Mouse (Mus musculus) embryonic facial prominence, embryonic 10.5 days (tissue): ENCODE measurements around the gene Lgals4. TPM values are rescaled to one million over a fixed set of nuclear protein-coding genes. Genes with fewer than 3 reads are reported as not detected.
A peak's percentile ranks its signal among the peaks of the same experiment; 100 is the strongest.

Experiments used
- DNase-seq: peaks from one replicate; pipeline ENCODE4 v3.0.0-alpha.2; 2017; ENCODE audit warnings: low spot score
- H3K27ac ChIP-seq: fragments of 300-500 bp; sonication (generic); replicated peaks from 2 replicates; pipeline ENCODE4 v1.5.1; 2016; ENCODE audit warnings: mild to moderate bottlenecking
- H3K27me3 ChIP-seq: fragments of 300-500 bp; sonication (generic); replicated peaks from 2 replicates; pipeline ENCODE4 v1.6.1; 2016; ENCODE audit warnings: low read depth, mild to moderate bottlenecking; ENCODE audit not compliant: poor library complexity, severe bottlenecking
- H3K36me3 ChIP-seq: fragments of 300-500 bp; sonication (generic); replicated peaks from 2 replicates; pipeline ENCODE4 v1.6.1; 2016; ENCODE audit warnings: mild to moderate bottlenecking, moderate library complexity
- H3K4me1 ChIP-seq: fragments of 300-500 bp; sonication (generic); 2 replicates; pipeline ENCODE4 v1.6.1; 2016
- H3K4me3 ChIP-seq: fragments of 300-500 bp; sonication (generic); 2 replicates; pipeline ENCODE4 v1.5.1; 2016; ENCODE audit warnings: mild to moderate bottlenecking, moderate library complexity
- H3K9me3 ChIP-seq: fragments of 300-500 bp; sonication (generic); 2 replicates; pipeline ENCODE4 v1.6.1; 2016; ENCODE audit warnings: mild to moderate bottlenecking
- WGBS: fragments of 180-500 bp; shearing (Covaris S2); methylation state at CpG from one replicate; pipeline ENCODE4 v1.1.7; 2016; 5-methylcytosine and 5-hydroxymethylcytosine counted together
- polyA plus RNA-seq: library from polyadenylated mRNA; unstranded; fragments of >200 nt; fragmentation: Nextera tagmentation; extraction: Ambion mirVana; gene quantifications from 2 replicates; pipeline ENCODE4 v1.2.1, GENCODE M21; 2016

Lgals4 gene
- polyA plus RNA-seq = 4.4 and 4.9 TPM in 2 replicates

DNA sequence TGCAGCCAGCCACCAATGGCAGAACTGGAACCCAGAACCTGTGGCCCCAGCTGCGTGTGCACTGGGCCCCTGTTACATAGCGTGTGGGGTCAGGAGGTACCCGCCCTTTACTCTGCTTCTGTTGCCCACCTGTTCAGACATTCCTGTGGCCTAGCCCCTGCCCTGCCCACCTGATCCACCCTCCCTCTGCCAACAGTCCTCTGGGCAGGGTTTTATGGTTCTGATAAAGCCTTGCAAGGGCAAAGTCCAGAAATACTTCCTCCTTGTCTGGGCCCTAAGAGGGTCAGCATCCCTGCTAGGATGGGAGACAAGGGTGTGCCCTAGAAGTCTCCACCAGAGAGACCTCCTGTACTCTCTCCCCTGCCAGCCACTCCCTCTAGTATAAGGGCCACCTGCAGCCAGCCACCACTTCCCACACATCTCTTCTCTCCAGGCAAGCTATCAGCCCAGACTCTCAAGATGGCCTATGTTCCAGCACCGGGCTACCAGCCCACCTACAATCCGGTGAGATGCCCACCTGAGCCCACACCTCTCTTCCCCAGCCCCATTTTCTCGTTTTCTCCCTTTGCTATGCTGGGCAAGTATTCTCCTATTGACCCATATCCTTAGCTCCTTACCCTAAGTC, at the start of gene Lgals4:
TSS of gene Lgals4 (plus strand) at position 132 of the 625 bp plus-strand sequence.
- 80% methylated on average over 6 of the region's 6 CpGs for WGBS
- Histone ChIP-seq H3K36me3 (peaks cover 30% of the 10 kb centered on the region), H3K27ac (no peak within 1 kb of the TSS), H3K4me3 (no peak within 1 kb of the TSS), H3K27me3 (no peaks in the 10 kb centered on the region), H3K4me1 (no peaks in the 10 kb centered on the region), H3K9me3 (0 out of 2 replicates have a peak, but pooled peaks cover 4% of the 10 kb centered on the region)
- DNase-seq = no peak

DNA sequence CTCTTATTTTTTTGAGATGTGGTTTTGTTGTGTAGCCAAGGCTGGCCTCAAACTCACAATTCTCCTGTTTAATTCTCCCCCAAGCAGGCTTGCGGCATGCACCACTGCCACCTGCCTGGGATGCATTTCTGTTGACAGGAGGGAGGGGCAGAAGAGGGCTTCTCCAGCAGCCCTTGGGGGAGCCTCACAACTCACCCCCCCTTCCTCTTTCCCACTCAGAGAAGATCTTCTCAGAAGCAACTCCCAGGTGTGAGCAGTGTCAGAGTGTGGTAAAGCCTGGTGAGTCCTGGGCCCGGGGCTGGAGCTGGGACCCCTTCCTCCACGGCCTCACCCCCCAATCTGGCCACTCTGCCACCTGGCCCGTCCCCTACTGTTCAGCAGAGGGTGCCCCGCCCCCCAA, 48.5 kb upstream of the Lgals4 start:
- WGBS = 77% methylated on average over 5 of the region's 5 CpGs
- Histone ChIP-seq H3K36me3 (peaks cover 51% of the 10 kb centered on the region), H3K27me3 (no peaks in the 10 kb centered on the region), H3K27ac (no peak overlapping the region), H3K9me3 (no peaks in the 10 kb centered on the region), H3K4me3 (no peak overlapping the region), H3K4me1 (peaks cover 45% of the 10 kb centered on the region)
- no peak for DNase-seq

DNA sequence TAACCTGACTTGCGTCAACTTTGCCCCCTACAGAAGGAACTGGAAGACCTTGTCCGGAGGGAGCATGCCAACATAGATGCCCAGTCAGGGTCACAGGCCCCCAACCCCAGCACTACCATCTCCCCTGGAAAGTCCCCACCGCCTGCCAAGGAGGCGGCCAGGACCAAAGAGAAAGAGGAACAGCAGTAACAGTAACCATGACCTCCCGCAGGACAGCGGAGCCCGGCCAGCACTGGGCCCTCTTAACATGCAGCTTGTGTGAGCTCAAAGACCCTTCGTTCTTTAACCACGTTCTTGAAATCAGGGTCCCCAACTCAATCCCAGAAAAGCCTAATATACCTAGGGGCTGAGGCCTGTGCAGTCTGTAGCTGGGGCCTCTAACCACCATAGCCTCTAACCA, 45.8 kb upstream of the Lgals4 start:
- Histone ChIP-seq H3K4me1 (peaks cover 60% of the 10 kb centered on the region), H3K36me3 (peaks cover 47% of the 10 kb centered on the region), H3K4me3 (no peak overlapping the region), H3K27ac (peak overlapping the region; percentile 73), H3K27me3 (no peaks in the 10 kb centered on the region), H3K9me3 (no peaks in the 10 kb centered on the region)
- WGBS = 93% methylated on average over 9 of the region's 9 CpGs
- DNase-seq = no peak

DNA sequence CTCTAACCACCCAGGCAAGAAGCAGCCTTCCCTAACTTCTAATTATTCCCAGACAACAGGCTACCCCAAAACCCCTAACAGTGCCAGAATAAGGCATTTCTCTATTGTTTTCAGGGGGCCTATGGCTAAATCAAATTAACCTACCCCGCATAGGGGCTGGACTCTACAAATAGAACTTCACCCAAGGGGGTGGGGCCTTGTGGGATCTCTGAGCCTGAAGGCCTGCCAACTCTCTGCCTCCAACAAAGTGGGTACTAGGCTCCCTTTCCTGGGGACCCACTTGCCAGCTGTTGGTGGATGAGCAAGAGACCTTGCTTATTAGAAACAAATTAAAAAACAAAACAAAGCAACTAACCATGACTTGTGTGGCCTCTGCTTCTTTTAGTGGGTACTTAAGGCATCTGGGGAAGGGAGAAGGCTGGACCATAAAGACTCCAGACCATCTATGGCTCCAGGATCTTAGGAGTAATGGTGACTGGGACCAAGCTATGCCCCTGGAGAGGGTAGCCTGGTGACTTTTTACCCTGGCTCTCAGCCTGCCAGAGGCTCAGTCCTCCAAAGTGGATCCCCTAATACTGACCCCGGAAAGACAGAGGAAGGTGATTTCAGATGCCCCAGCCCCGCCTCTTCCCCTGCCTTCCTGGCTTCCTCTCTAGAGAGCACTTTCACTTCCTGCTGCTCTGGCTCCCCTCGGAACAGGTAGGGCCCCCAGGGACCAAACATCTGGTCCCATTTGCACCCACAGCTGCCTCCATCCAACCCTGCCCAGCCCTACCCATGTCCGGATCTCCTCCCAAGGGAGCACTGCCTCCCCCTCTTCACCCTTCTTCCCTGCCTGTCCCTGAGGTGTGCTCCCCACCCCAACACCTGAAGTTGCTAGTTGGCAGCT, 45.1 kb upstream of the Lgals4 start, which contains the start of gene Rinl:
TSS of gene Rinl (plus strand) at position 663 of the 889 bp plus-strand sequence.
- DNase-seq = no peak
- no peak within 1 kb of the TSS for H3K4me3 ChIP-seq
- no peaks in the 10 kb centered on the region for H3K9me3 ChIP-seq
- H3K36me3 ChIP-seq = peaks cover 42% of the 10 kb centered on the region
- peak within 1 kb of the TSS; percentile 73 for H3K27ac ChIP-seq
- WGBS = 66% methylated on average over 5 of the region's 5 CpGs
- no peaks in the 10 kb centered on the region for H3K27me3 ChIP-seq
- H3K4me1 ChIP-seq = peaks cover 60% of the 10 kb centered on the region

DNA sequence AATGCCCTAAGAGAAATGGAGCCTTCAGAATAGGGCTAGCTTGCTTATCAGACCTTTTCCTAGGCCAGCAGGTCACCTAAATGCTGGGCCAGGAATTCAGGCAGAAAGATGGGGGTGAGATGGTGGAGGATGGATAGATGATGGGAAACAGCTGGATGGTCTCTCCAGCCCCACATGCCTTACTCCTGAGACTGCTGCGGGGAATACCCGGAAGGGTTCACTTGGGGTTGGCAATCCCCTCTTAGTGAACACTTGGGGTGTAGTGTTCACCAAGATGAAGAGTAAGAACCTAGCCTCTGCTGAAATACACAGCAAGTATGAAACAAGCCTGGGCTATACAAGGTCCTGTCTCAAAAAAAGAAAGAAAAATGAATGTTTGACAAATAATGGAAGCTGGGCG, 44.4 kb upstream of the Lgals4 start:
- peaks cover 36% of the 10 kb centered on the region for H3K36me3 ChIP-seq
- H3K27me3 ChIP-seq = no peaks in the 10 kb centered on the region
- no peak overlapping the region for H3K4me3 ChIP-seq
- 63% methylated on average over 3 of the region's 3 CpGs for WGBS
- H3K27ac ChIP-seq = peak overlapping the region; percentile 73
- H3K9me3 ChIP-seq = no peaks in the 10 kb centered on the region
- H3K4me1 ChIP-seq = peaks cover 60% of the 10 kb centered on the region
- no peak for DNase-seq

DNA sequence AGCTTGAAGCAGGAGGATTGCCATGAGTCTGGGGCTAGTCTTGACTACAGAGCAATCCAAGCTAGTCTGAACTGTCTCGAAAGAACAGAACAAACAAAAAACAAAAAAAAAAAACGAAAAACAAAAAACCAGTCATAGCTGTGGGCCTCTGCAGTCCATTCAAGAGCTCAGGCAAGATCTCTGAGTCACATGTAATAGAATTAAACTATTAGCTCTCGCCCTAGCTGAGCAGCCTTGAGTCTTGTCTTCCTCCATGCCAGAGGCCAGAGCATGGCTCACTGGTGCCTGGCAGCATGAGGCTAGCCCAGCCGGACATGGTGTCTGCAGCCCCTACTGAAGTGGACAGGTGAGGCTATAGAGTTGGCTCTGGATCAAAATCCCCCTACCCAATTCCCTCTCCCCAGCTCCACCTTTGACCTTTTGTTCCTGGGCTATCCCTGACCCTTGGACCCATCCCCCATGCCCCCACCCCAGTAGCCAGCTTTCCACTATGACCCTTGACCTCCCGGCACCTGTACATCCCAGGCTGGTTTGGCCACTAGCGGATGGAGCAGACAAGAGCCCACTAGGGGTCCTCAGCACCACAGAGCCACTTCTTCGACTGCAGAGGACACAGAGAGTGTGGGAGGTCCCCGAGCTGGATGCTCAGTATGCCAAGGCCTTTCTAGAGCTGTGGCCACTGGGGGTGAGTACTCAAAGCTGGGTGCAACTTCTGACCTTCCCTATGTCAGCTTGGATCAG, 43.4 kb upstream of the Lgals4 start:
- Histone ChIP-seq H3K4me1 (peaks cover 53% of the 10 kb centered on the region), H3K27me3 (no peaks in the 10 kb centered on the region), H3K9me3 (no peaks in the 10 kb centered on the region), H3K4me3 (no peak overlapping the region), H3K27ac (peak overlapping the region; percentile 73), H3K36me3 (peaks cover 28% of the 10 kb centered on the region)
- DNase-seq = peak; percentile 48
- WGBS = 44% methylated on average over 8 of the region's 8 CpGs

DNA sequence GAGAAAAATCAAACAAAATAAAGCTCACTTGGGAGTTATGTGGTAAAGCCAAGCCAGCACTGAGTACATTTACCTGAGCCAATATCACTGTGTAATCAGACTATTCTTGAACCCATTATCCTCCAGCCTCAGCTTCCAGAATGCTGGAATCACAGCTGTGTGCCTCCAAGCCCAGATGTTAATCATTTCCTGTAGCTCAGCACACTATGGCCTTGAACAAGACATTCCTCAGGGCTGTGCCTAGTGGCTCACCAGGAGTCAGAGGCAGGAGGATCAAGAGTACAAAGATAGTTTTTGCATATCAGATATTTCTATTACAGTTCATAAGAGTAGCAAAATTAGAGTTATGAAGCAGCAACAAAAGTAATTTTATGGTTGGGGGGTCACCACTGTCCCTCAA, 41.9 kb upstream of the Lgals4 start:
- H3K27me3 ChIP-seq = no peaks in the 10 kb centered on the region
- H3K4me1 ChIP-seq = peaks cover 62% of the 10 kb centered on the region
- 0 out of 2 replicates have a peak overlapping the region, but pooled peaks have one; percentile 65 for H3K27ac ChIP-seq
- H3K9me3 ChIP-seq = no peaks in the 10 kb centered on the region
- no peak overlapping the region for H3K4me3 ChIP-seq
- no peak for DNase-seq
- H3K36me3 ChIP-seq = peaks cover 14% of the 10 kb centered on the region

DNA sequence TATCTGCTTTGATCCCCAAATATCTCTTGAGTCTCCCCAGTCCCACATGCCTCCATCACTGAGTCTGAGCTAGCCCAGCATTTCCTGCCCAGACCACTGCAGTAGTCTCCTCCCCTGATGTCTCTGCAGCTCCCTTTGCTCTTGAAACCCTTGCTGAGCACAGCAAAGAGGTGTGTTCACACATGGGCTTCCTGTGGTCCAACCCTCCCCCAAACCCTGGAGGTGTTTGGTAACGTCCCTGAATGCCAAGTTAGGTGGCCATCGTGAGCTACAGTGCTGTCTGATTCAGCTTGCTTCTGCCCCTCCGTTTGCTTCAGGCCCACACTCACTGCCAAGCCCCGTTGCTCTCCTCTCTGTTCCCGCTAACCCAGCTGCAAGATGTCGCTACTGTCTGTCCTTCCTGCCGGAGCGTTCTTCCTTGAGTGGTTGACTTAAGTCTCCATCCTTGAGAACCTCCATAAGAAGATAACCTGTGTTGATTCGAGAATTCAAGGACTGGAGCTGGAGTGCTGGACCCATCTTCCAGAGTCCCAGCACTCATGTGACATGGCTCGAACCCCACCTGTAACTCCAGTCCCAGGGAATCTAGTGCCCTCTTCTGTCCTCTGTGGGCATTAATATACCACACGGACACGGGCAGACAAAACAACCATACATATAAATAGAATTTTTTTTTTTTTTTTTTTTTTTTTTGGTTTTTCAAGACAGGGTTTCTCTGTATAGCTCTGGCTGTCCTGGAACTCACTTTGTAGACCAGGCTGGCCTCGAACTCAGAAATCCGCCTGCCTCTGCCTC, 41.1 kb upstream of the Lgals4 start:
- peaks cover 11% of the 10 kb centered on the region for H3K36me3 ChIP-seq
- no peaks in the 10 kb centered on the region for H3K27me3 ChIP-seq
- H3K4me3 ChIP-seq = no peak overlapping the region
- 84% methylated on average over 14 of the region's 14 CpGs for WGBS
- H3K27ac ChIP-seq = peak overlapping the region; percentile 65
- no peak for DNase-seq
- peaks cover 65% of the 10 kb centered on the region for H3K4me1 ChIP-seq
- H3K9me3 ChIP-seq = no peaks in the 10 kb centered on the region

DNA sequence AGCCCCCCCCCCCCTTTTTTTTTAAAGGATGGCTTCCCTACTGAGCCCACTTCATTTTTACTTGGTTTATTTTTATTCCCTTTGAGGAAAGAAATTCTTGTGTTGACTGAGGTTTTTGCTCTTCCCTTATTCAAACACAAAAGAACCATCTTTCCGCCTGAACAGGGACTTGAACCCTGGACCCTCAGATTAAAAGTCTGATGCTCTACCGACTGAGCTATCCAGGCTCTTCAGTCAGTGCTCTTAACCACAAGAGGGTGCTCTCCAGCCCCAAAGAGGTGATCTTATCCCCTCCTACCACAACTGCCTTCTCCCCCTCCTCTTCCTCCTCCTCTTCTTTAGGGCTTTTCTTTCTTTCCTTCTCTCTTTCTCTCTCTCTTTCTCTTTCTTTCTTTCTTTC, 39.8 kb upstream of the Lgals4 start:
- no peaks in the 10 kb centered on the region for H3K9me3 ChIP-seq

DNA sequence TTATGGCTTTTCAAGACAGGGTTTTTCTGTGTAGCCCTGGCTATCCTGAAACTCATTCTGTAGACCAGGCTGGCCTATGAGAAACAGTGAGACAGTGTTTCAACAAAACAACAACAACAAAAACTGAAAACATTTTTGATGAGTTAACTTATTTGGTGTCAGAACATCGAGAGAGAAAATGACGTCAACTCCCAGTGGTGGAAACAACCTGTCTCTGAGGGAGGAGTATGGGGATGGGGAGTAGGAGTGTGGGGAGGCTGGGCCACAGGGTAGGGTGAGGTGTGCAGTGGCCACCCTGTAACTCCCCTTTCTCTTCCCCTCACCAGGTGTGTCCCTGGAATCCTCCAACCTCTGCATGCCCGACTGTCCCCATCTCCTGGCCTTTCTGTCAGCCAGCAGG, 39.2 kb upstream of the Lgals4 start:
- H3K27ac ChIP-seq = no peak overlapping the region
- H3K4me3 ChIP-seq = no peak overlapping the region
- WGBS = 92% methylated on average over 3 of the region's 3 CpGs
- no peak for DNase-seq
- H3K9me3 ChIP-seq = no peaks in the 10 kb centered on the region
- no peaks in the 10 kb centered on the region for H3K36me3 ChIP-seq
- no peaks in the 10 kb centered on the region for H3K27me3 ChIP-seq
- peaks cover 48% of the 10 kb centered on the region for H3K4me1 ChIP-seq

More for the DNA sequence above, 39.8 kb upstream of the Lgals4 start:
- no peak for DNase-seq
- H3K4me1 ChIP-seq = peaks cover 54% of the 10 kb centered on the region
- H3K27me3 ChIP-seq = no peaks in the 10 kb centered on the region
- H3K4me3 ChIP-seq = no peak overlapping the region
- no peak overlapping the region for H3K27ac ChIP-seq
- WGBS = 36% methylated on average over 2 of the region's 2 CpGs
- H3K36me3 ChIP-seq = peaks cover under 1% of the 10 kb centered on the region; the same call in 1 of the 2 replicates

DNA sequence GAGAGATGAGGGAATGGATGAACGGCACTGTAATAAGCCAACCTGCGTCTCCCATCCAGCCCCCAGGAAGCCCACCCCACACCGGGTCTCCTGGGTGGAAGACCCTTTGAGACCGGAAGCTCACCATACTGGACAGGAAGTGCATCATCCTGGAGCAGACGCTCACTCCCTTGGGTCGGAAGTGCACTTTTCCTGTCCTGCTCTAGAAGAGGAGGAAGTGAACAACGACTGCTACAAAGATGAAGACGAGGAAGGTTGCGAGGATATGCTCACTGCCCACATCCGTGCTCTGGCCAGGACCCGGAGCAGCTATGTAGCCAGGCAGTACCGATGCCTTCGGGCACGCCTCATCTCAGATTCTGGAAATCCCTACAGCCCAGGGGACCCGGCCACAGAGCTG, 37.8 kb upstream of the Lgals4 start:
- H3K9me3 ChIP-seq = no peaks in the 10 kb centered on the region
- H3K27ac ChIP-seq = peak overlapping the region; percentile 74
- no peaks in the 10 kb centered on the region for H3K36me3 ChIP-seq
- peaks cover 34% of the 10 kb centered on the region for H3K4me1 ChIP-seq
- H3K4me3 ChIP-seq = peak overlapping the region; percentile 44; the same call in 1 of the 2 replicates
- H3K27me3 ChIP-seq = no peaks in the 10 kb centered on the region
- no peak for DNase-seq
- 78% methylated on average over 15 of the region's 15 CpGs for WGBS

DNA sequence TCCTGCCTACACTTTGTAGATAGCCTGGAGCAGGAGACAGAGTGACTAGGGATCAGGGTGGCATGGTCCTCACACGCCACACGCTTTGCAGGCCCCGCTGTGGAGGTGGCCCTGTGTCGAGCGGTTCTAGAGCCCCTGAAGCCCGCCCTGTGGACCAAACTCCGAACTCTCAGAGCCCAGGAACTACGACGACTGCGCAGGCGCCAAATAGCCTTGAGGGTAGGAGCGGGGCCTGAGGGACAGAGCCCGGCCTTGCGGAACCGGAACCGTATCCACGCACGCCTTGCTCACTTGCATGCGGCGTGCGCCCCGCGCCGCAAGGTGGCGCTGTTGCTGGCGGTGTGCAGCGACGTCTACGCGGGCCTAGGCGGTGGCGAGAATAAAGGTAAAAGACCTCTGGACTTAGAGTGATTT, 37.1 kb upstream of the Lgals4 start:
- peak overlapping the region; percentile 74 for H3K27ac ChIP-seq
- H3K4me3 ChIP-seq = peak overlapping the region; percentile 44
- WGBS = 18% methylated on average over 32 of the region's 32 CpGs
- peak; percentile 82 for DNase-seq
- no peaks in the 10 kb centered on the region for H3K9me3 ChIP-seq
- no peaks in the 10 kb centered on the region for H3K36me3 ChIP-seq
- H3K4me1 ChIP-seq = peaks cover 34% of the 10 kb centered on the region
- H3K27me3 ChIP-seq = no peaks in the 10 kb centered on the region
